Mouse (Mus musculus) left cerebral cortex, postnatal 10 days (tissue): ENCODE data around the gene Insl5. TPM values are rescaled to one million over a fixed set of nuclear protein-coding genes. Genes with fewer than 3 reads are reported as not detected.

Source experiments
- DNase-seq, 2 experiments: peaks; one replicate each; pipeline ENCODE4 v3.0.0; 2021 to 2022; ENCODE audit warnings: low spot score in 2 of 2, mixed read lengths in 1 of 2; ENCODE audit errors: extremely low spot score in 1 of 2
- intact Hi-C: fragments of 180-260 bp; cut with DNase I; formaldehyde crosslinking; loops from one replicate; pipeline ENCODE4 v1.15.1; 2025
- total RNA-seq, 2 experiments: library from RNA; stranded (reverse); gene quantifications; 2 replicates each; pipeline ENCODE4 v1.2.3; 2021

The Insl5 gene
- total RNA-seq, result 1 to 10 TPM in 1 of 2 experiments, not detected in 1; 1.1 TPM

- intact Hi-C loops, result no loop called here
- no peak for DNase-seq
Observed at GRCm38 (mm10) chr4:103026621-103027020, at the start of gene Insl5. TSS of gene Insl5 (minus strand) at chr4:103026842.

- no peak for DNase-seq
- intact Hi-C loops, result no loop called here
Observed at GRCm38 (mm10) chr4:103070631-103071030, 44.0 kb upstream of the Insl5 start.

- DNase-seq, result no peak
- intact Hi-C loops, result no loop called here
Observed at GRCm38 (mm10) chr4:103067906-103068655, 41.4 kb upstream of the Insl5 start.

DNA sequence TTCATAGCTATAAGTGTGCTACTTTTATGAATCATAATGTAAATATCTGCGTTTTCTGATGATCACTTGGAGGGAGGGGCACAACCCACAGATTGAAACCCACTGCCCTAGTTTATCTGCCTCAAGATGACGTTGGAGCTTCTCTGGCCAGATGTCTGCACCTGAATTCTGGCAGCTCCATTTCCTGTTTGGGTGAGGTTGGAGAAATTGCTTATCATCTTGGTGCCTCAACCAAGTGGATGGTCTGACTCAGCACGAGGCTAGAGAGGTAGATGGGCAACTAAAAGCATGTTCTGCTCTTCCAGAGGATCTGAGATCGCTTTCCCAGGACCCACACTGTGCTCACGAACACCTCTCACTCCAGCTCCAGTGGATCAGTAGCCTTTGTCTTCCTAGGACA is 38.3 kb upstream of the Insl5 start:
- intact Hi-C loops, result no loop called here
- DNase-seq, result no peak

DNA sequence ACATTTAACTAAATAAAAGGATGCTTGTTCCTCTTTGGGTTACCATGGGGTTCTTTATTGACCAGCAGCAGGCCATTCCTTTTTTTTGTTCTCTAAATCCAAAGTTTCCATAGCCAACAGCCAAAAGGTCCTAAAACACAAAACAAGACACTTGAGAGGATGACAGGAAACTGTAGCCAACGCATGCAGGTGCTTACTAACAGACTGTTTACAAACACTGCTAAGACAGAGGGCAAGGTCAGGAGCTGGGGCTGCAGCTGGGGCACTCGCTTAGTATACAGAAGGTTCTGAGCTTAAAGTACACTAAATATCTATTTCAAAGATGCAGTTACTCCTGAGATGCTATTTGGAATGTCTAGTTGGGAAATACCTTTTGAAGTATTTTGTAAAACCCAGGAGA is 37.8 kb upstream of the Insl5 start:
- DNase-seq, result no peak
- intact Hi-C loops, result no loop called here

DNA sequence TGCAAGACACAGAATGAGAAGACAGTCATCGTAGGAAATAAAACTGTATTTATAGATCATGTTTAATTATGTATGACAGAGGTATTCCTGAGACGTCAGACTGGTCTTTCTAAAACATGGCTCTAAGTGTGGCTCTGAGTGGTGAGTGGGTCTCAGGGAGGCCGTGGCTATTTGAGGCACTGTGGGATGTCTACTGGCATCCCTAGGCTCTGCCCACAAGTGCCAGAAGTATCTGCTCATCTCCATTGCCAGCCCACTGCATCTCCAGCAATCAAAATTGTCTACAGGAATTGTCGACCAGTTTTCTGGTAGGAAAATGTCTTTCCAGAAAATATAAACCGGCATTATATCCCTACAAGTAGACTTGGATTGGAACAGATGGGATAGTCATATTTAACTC is 30.3 kb upstream of the Insl5 start:
- intact Hi-C loops, result no loop called here
- DNase-seq, result no peak

DNA sequence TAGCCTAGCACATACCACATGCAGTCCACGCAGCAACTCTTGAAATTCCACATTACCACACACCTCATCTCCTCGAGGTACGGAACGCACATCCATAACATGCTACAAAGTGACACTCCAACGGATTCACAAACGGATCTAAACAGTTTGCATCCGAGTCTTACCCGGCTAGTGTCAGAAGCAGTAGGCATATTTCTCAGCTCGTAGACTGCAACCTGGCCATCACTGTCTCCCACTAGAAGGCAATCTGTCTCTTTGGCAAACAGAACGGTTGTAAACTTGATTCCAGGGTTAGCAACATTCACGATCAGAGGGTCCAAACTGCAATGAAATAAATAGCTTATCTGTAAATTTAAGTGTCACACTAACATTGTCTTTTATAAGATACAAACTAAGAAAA is 21.4 kb upstream of the Insl5 start:
- DNase-seq, result no peak
- intact Hi-C loops, result no loop called here

DNA sequence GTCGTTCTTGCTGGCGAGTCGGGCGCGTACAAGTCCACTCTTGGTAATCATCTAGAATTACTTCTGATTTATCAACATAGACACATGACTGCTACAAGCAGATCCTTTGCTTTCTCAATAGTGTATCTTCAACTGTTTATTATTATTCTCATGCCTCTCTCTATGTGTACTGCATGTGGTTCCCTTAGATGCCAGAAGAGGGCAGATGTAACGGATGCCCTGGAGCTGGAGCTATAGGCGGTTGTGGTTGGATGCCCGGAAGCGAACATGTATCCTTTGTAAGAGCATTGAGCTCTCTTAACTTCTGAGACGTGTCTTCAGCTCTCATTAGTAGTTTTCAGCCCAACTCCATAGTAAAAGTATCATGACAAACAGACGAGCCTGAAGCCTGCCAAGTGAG is 16.4 kb upstream of the Insl5 start:
- no peak for DNase-seq
- intact Hi-C loops, result no loop called here

DNA sequence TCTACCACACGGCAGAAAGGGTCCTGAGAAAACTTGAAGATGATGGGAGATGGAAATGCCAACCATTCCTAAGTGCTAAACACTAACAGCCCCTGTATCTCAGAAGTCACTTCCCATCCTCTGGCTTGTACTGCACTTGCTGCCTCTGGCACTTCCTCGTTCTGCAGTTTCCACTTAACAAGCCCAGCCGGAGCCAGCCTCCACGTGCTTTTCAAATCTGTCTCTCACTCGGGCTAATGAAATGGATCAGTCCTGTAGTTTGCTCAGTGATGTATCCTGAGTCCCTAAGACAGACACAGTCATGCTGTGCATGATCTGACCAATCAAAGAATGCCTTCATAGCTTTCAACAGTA is 13.2 kb upstream of the Insl5 start:
- intact Hi-C loops, result no loop called here
- no peak for DNase-seq

GRCm38 (mm10) chr4:103039103-103039837 is 12.6 kb upstream of the Insl5 start:
- intact Hi-C loops, result no loop called here

GRCm38 (mm10) chr4:103028177-103029088 is 1.8 kb upstream of the Insl5 start:
- DNase-seq, result no peak
- intact Hi-C loops, result no loop called here

More at GRCm38 (mm10) chr4:103039103-103039837, 12.6 kb upstream of the Insl5 start:
- no peak for DNase-seq

GRCm38 (mm10) chr4:103027745-103028144 is 1.1 kb upstream of the Insl5 start:
- no peak for DNase-seq
- intact Hi-C loops, result no loop called here

- DNase-seq, result peak in 1 of 2 experiments; percentile 3
- intact Hi-C loops, result no loop called here
Observed at GRCm38 (mm10) chr4:103013490-103013889, 13.2 kb downstream of the Insl5 start.

GRCm38 (mm10) chr4:103011823-103012222 is 14.8 kb downstream of the Insl5 start:
- intact Hi-C loops, result no loop called here
- peak in 1 of 2 experiments; percentile 4 for DNase-seq

DNA sequence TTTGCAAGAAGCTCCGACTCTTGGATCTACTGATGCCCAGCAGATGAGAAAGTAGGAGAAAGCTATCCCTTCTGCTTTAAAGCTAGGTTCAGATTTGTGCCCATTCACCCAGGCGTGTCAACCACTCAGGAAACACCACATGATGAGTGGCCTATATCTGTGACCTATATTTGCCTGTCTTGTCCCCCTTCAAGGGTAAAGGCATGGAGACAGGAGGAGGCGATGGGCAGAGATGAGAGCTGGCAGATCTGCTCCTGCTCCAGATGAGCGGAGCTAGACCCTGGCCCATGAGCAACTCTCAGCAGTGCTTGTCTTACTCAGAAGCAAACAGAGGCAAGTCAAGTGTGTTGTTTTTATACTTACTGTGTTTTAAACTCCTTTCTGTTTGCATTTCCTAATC is 15.9 kb downstream of the Insl5 start:
- intact Hi-C loops, result no loop called here
- no peak for DNase-seq

GRCm38 (mm10) chr4:103006943-103007418 is 19.7 kb downstream of the Insl5 start:
- intact Hi-C loops, result no loop called here
- no peak for DNase-seq

- intact Hi-C loops, result no loop called here
- DNase-seq, result no peak
Observed at GRCm38 (mm10) chr4:103006266-103006665, 20.4 kb downstream of the Insl5 start.

GRCm38 (mm10) chr4:103005190-103005945 is 21.3 kb downstream of the Insl5 start:
- intact Hi-C loops, result no loop called here
- no peak for DNase-seq

GRCm38 (mm10) chr4:103004681-103005080 is 22.0 kb downstream of the Insl5 start:
- intact Hi-C loops, result no loop called here
- DNase-seq, result no peak
